Mouse (Mus musculus) liver, postnatal 0 days (tissue): Measurements from ENCODE around the gene Fosl2.
A peak's percentile ranks its signal among the peaks of the same experiment; 100 is the strongest.

ENCODE experiments used
- CTCF ChIP-seq: sonication (generic); IDR thresholded peaks from 2 replicates; pipeline ENCODE4 v1.5.1; 2016; ENCODE audit warnings: antibody characterized with exemption, low read depth
- EP300 ChIP-seq: IDR thresholded peaks from 2 replicates; pipeline ENCODE4 v1.6.1; 2016; ENCODE audit warnings: antibody characterized with exemption, low read depth, mild to moderate bottlenecking

- TF ChIP-seq CTCF (0 out of 2 replicates have a peak, but pooled peaks have one; percentile 20), EP300 (no peak)
Observed at GRCm38 (mm10) chr5:32195857-32196609, 60.4 kb downstream of the Fosl2 start.
